In the genomic region with DNA sequence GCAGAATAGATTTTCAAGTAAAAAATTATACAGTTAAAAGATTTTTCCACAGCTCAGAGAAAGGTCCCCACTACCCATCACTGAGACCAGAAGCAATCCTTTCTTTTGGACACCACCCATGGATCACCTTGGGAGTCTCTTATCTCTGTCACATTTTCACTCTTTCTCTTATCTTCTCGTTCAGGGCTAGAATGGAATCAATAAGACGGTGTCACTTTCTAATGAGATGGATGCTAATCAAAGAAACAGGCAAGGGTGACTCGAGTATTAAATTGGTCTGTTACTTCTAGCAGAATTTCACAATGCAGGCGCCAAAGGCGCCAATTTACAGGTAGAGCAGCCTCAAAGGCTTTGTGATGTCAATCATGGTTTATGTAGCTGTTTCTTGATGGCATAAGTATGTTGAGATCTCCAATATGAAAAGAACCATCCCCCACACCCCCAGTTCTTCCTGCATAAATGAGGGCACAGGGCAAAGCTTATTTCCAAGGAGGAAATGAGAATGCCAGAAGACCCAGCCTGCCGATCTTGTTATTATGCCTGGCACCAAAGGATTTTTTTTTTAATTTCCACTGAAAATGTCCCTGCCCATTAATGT, we compare ENCODE assay signal across 18 mouse cellular contexts.
DNase-seq lines count a peak whose midpoint lies in the region; ATAC-seq lines count a peak whose summit lies in the region.
"Had no signal": no experiment of that assay in that cellular context is flagged by ENCODE, and none has a peak within 500 bp of the region (broad histone marks: within the 10 kb centered on the region; RNA-seq: fewer than 3 reads in every experiment).

No protein-coding gene starts in this region.

- WGBS in forebrain, embryonic 13.5 days = 56% methylated on average over 6 of the region's 6 CpGs
- 72% methylated on average over 6 of the region's 6 CpGs for WGBS in forebrain, embryonic 11.5 days
- 71% methylated on average over 6 of the region's 6 CpGs for WGBS in neural tube, embryonic 12.5 days
- WGBS in midbrain, embryonic 16.5 days = 29% methylated on average over 6 of the region's 6 CpGs

- no peaks in the 10 kb centered on the region for H3K4me1 ChIP-seq in forebrain, embryonic 13.5 days
- H3K4me1 ChIP-seq in forebrain, embryonic 11.5 days (replicated peaks; ENCODE audit: control insufficient read depth, insufficient read depth, low read length) = no peaks in the 10 kb centered on the region
- H3K4me1 ChIP-seq in neural tube, embryonic 12.5 days = no peaks in the 10 kb centered on the region
- peaks cover 12% of the 10 kb centered on the region for H3K4me1 ChIP-seq in midbrain, embryonic 16.5 days (ENCODE audit: control insufficient read depth, insufficient read depth, low read length)
- H3K4me1 ChIP-seq: embryonic facial prominence, embryonic 15.5 days had no signal

- H3K9ac ChIP-seq in forebrain, embryonic 13.5 days = no peak overlapping the region
- H3K9ac ChIP-seq in forebrain, embryonic 11.5 days (ENCODE audit: low read length) = no peak overlapping the region
- H3K9ac ChIP-seq in neural tube, embryonic 12.5 days = no peak overlapping the region
- H3K9ac ChIP-seq in midbrain, embryonic 16.5 days (ENCODE audit: low read depth, low read length) = no peak overlapping the region
- H3K9ac ChIP-seq: embryonic facial prominence, embryonic 15.5 days had no signal

- intact Hi-C loops in left cerebral cortex, postnatal 36 days (cut with DNase I) = no loop called here

- no peaks in the 10 kb centered on the region for H3K9me3 ChIP-seq in forebrain, embryonic 13.5 days (replicated peaks)
- H3K9me3 ChIP-seq in forebrain, embryonic 11.5 days (ENCODE audit: control insufficient read depth, low read length) = no peaks in the 10 kb centered on the region
- H3K9me3 ChIP-seq in neural tube, embryonic 12.5 days = no peaks in the 10 kb centered on the region
- no peaks in the 10 kb centered on the region for H3K9me3 ChIP-seq in midbrain, embryonic 16.5 days (replicated peaks; ENCODE audit: control insufficient read depth, low read length, poor library complexity, severe bottlenecking)
- H3K9me3 ChIP-seq: embryonic facial prominence, embryonic 15.5 days had no signal

- peak; percentile 50; the same call in 1 of the 2 replicates for ATAC-seq in forebrain, embryonic 13.5 days
- no peak for ATAC-seq in forebrain, embryonic 11.5 days (replicated peaks; ENCODE audit: low FRiP score)
- ATAC-seq in neural tube, embryonic 12.5 days (ENCODE audit: low FRiP score, low read depth) = 0 out of 2 replicates have a peak, but pooled peaks have one; percentile 25
- peak; percentile 59 for ATAC-seq in midbrain, embryonic 16.5 days

- H3K4me3 ChIP-seq in forebrain, embryonic 13.5 days = no peak overlapping the region
- H3K4me3 ChIP-seq in forebrain, embryonic 11.5 days (ENCODE audit: low read depth, low read length) = no peak overlapping the region
- no peak overlapping the region for H3K4me3 ChIP-seq in neural tube, embryonic 12.5 days
- H3K4me3 ChIP-seq in midbrain, embryonic 16.5 days (ENCODE audit: low read depth, low read length) = no peak overlapping the region
- H3K4me3 ChIP-seq: embryonic facial prominence, embryonic 15.5 days; gastrocnemius, adult 2 months had no signal

- no peaks in the 10 kb centered on the region for H3K36me3 ChIP-seq in forebrain, embryonic 13.5 days (ENCODE audit: poor library complexity, severe bottlenecking)
- no peaks in the 10 kb centered on the region for H3K36me3 ChIP-seq in forebrain, embryonic 11.5 days (ENCODE audit: control insufficient read depth, insufficient read depth, low read length)
- no peaks in the 10 kb centered on the region for H3K36me3 ChIP-seq in neural tube, embryonic 12.5 days
- no peaks in the 10 kb centered on the region for H3K36me3 ChIP-seq in midbrain, embryonic 16.5 days (ENCODE audit: control insufficient read depth, insufficient read depth, low read length)
- H3K36me3 ChIP-seq: embryonic facial prominence, embryonic 15.5 days had no signal

- no peak overlapping the region; the same call in 1 of the 2 replicates for H3K27ac ChIP-seq in forebrain, embryonic 13.5 days
- H3K27ac ChIP-seq in forebrain, embryonic 11.5 days (ENCODE audit: low read depth, low read length) = no peak overlapping the region
- H3K27ac ChIP-seq in neural tube, embryonic 12.5 days = no peak overlapping the region
- H3K27ac ChIP-seq in midbrain, embryonic 16.5 days (ENCODE audit: low read length) = peak overlapping the region; percentile 48; the same call in 1 of the 2 replicates
- H3K27ac ChIP-seq: embryonic facial prominence, embryonic 15.5 days; gastrocnemius, adult 2 months had no signal

- no peak for DNase-seq in forebrain, embryonic 11.5 days (ENCODE audit: low spot score)
- no peak for DNase-seq in neural tube, embryonic 10.5 days (ENCODE audit: extremely low spot score, low spot score)
- DNase-seq in left cerebral cortex, postnatal 36 days (ENCODE audit: low spot score in 2 of 2) = no peak
- no peak for DNase-seq in cerebellum, adult 11 months
- DNase-seq: adrenal gland, postnatal 25 days; cerebellum, adult 9-11 months; gastrocnemius, adult 2 months; heart, postnatal 4 days; kidney, adult 8-10 months; kidney, postnatal 14 days; lung, adult 18-20 months; lung, postnatal 10 days; thymus, adult 18-20 months; thymus, postnatal 4 days had no signal

- H3K27me3 ChIP-seq in forebrain, embryonic 13.5 days = no peaks in the 10 kb centered on the region
- no peaks in the 10 kb centered on the region for H3K27me3 ChIP-seq in forebrain, embryonic 11.5 days (ENCODE audit: control insufficient read depth, insufficient read depth, low read length)
- no peaks in the 10 kb centered on the region for H3K27me3 ChIP-seq in neural tube, embryonic 12.5 days (replicated peaks)
- H3K27me3 ChIP-seq in midbrain, embryonic 16.5 days (ENCODE audit: control insufficient read depth, insufficient read depth, low read depth, low read length) = no peaks in the 10 kb centered on the region
- H3K27me3 ChIP-seq: embryonic facial prominence, embryonic 15.5 days had no signal

- no peak overlapping the region for H3K4me2 ChIP-seq in forebrain, embryonic 13.5 days
- H3K4me2 ChIP-seq in forebrain, embryonic 11.5 days (ENCODE audit: low read depth, low read length, severe bottlenecking) = no peak overlapping the region
- H3K4me2 ChIP-seq in neural tube, embryonic 12.5 days (replicated peaks) = no peak overlapping the region
- H3K4me2 ChIP-seq in midbrain, embryonic 16.5 days (ENCODE audit: low read length) = no peak overlapping the region
- H3K4me2 ChIP-seq: embryonic facial prominence, embryonic 15.5 days had no signal
